Mouse (Mus musculus): ENCODE measurements around the gene Kbtbd4.
"Not testable (repeated sequence)": the region's sequence is repeated elsewhere in the genome, so short reads cannot be mapped to it uniquely, and the experiment has no call there.

Gene Kbtbd4

GRCm38 (mm10) chr2:90904076-90904855 is at the start of gene Kbtbd4, which contains the start of gene Ndufs3:
Gene Kbtbd4 (plus strand): TSS chr2:90904740.
Gene Ndufs3 (minus strand): TSS chr2:90904827.
- peak; percentile 72 to 88 for DNase-seq (ENCODE audit: low spot score in 2 of 2)

GRCm38 (mm10) chr2:90861486-90861885 is 43.1 kb upstream of the Kbtbd4 start:
- DNase-seq (ENCODE audit: low spot score in 2 of 2), result no peak

DNA sequence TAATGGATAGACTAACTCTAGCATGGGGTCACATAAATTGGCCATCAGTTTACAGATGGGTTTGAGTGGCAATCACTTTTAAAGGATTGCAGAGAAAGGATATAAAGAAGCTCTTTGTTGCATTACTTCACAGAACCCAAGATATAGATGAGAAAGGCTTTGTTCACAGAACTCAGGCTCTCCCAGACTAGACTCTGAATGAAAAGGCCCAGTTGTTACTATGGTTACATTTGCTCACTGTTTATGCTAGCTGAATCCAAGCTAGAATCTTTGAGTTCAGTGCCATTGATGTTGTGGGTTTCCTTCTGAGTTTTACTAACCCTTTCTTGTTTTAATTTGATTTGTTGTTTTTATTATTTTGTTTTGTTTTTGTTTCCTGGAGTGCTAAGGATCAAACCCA is 40.4 kb upstream of the Kbtbd4 start:
- no peak for DNase-seq (ENCODE audit: low spot score in 2 of 2)

DNA sequence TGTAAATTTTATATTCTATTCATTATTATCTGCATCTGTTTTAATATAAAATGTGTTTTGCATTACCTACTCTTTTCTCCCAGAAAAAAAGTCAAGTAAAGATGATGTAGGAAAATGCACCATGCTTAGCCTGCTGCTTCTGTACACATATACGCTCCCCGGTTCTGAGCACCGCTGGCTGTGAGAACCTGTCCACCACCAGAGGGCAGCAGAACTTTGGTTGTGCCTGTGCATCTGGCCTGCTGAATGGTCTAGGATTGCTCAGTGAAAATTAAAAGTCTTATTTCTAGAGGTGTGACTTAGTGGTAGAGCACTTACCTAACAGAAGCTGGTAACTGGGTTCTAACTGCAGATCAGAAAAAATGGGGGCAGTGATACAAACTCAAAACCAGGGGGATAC is 38.0 kb upstream of the Kbtbd4 start:
- peak; percentile 66 to 86 for DNase-seq (ENCODE audit: low spot score in 2 of 2)

- DNase-seq (ENCODE audit: low spot score in 2 of 2), result no peak
Measured at GRCm38 (mm10) chr2:90870136-90870601, 34.4 kb upstream of the Kbtbd4 start.

DNA sequence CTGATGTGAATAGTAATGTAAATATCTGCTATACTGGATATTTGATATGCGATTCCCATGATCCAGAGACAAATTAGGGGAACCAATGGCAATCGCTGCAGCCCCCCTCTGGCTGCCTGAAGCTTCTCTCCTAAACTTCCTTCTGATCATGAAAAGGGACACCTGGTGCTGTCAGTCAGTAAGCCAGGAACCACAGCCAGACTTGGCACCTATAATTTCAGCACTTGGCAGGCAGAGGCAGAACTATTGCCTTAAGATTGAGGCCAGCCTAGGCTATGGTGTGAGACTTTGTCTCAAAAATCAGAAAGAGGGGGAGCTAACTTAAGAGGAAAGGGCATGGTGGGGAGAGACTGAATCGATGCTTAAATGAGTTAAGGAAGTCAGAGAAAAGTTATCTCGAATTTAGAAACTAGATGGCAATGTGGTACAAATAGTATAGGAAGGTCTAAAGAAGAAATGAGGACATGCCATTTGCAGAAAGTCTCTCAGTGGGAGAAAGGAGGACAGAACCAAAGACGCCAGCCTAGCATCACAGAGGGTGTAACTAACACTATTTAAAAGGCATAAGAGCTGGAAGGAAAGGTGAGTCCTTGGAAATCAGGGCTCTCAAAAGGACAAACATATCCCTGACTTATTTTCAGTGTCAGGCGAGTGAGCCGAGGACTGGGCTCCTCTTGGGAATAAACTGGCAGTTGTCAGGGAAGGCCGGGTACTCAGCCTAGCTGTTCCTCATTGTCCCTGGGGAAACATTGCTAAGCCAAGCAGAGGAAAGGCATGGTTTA is 33.2 kb upstream of the Kbtbd4 start:
- DNase-seq (ENCODE audit: low spot score in 2 of 2), result no peak

DNA sequence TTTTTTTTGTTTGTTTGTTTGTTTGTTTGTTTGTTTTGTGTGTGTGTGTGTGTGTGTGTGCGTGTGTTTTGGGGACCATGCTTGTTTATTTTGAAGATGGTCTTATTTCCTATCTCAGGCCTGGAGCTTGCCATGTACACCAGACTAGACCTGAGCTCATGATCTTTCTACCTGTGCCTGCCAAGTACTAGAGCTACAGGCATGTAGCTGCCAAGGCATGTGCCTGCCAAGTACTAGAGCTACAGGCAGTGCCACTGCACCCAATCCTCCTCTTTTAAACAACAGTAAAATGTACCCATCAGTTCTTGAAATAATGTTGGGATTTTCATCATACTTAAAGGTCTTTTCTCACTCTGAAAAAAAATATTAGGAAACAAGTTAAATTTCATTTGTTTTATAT is 30.5 kb upstream of the Kbtbd4 start:
- no peak for DNase-seq (ENCODE audit: low spot score in 2 of 2)

DNA sequence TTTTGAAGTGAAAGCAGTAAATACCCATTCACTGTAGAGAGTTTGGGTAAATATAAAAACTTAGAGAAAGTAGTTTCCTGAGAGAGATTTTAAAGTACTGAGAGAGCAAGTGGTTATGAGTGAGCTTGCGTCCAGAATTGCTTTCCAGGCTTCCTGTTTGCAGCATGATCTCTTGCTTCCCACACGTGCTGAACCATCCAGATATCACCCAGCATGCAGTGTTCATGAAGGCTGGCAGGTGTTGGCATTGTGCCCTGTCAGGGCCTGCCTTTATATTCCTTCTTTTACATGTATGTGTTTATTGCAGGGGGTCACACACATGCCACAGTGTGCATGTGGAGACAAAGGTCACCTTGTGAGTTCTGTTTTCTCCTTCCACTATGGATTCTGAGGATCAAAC is 29.3 kb upstream of the Kbtbd4 start:
- no peak for DNase-seq (ENCODE audit: low spot score in 2 of 2)

DNA sequence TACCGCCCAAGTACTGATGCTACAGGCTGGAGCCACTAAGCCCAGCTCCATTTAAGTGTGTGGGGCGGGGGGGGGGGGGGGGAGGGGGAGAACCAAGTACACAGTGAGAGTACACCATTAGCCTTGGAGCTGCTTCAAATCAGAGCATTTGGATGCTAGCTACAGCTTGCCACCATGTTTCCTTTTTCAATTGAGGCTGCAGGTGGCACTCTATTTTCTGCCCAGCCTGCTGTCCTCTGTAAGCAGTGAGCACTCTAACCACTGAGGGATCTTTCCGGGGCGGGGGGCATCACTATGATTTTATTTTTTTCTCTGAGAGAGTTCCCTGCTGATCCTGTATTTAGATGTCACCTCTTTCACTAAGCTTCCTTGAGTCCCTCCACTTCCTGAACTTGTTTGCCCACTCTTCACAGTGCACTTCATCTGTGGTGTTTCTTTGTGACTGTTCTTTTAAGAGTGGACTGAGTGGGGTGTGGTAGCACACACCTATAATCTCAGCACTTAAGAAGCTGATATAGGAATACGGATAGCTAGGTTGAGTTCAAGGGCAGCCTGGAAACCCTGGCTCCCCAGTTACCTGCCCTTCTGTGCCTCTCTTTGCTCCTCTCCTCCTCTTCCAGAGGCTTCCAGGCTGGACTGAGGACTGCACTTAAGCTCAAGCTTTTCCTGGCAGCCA is 26.8 kb upstream of the Kbtbd4 start:
- DNase-seq (ENCODE audit: low spot score in 2 of 2), result no peak

DNA sequence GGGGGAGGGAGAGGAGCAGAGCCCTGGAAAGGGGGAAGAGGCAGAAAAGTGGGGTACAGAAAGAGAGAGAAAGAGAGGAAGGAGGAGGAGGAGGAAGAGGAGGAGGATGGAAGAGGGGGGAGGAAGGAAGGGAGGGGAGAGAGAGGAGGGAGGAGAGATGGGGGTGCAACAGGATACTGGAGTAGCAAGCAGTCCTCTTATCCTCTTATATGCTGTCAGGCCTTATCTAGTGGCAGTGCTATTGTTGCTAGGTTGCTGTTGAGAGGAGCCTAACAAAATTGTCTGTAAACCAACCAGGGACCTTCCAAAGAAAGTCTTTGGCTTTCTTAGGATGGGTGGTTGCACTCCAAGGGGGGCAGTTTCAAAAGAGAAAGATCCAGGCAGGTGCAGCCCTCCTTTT is 25.1 kb upstream of the Kbtbd4 start:
- DNase-seq (ENCODE audit: low spot score in 2 of 2), result no peak

- DNase-seq (ENCODE audit: low spot score in 2 of 2), result no peak
Measured at GRCm38 (mm10) chr2:90880144-90880785, 24.3 kb upstream of the Kbtbd4 start.

- no peak for DNase-seq (ENCODE audit: low spot score in 2 of 2)
Measured at GRCm38 (mm10) chr2:90881824-90882223, 22.7 kb upstream of the Kbtbd4 start.

DNA sequence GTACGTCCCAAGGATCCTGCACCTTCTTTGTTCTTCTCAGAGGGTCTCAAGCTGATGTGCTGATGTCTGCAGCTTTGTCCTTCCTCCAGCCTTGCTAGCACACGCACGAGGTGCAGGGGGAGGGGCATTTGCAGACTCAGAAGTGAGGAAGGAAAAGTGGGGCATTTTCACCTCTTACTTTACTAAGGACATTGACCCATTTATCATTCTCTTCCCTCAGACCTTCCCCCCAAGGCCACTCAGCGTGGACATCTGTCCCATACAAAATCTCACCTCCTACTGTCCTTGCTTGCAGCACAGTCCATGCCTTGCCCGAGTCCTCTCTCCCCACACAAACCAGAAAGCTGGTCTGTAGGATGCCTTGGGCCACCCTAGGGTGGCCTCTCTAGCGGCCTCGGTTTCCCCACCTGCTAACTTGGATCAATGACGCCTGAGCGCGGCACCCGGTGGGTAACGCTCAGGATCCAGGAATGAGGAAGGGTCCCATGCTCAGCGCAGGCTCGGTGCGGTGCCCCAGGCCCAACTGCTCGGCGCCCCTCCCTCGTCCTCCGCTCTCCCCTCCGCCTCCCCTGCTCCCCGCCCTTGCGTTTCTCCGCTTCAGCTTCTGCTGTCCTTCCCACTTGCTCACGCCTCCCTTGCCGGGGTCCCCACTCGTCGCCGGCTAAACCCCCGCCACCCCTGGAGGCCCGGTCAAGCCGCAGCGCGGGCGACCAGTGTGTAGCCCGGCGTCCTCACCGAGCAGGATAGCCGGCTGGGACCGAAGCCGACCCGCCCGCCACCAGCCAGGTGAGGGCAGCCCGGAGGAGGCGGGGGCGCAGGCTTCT is 19.1 kb upstream of the Kbtbd4 start, which contains the start of gene C1qtnf4:
C1qtnf4 (plus strand) TSS at position 643 of the 824 bp plus-strand sequence.
- peak; percentile 38 to 42 for DNase-seq (ENCODE audit: low spot score in 2 of 2)

GRCm38 (mm10) chr2:90886436-90886835 is 18.1 kb upstream of the Kbtbd4 start:
- no peak for DNase-seq (ENCODE audit: low spot score in 2 of 2)

GRCm38 (mm10) chr2:90887627-90888026 is 16.9 kb upstream of the Kbtbd4 start:
- DNase-seq (ENCODE audit: low spot score in 2 of 2), result no peak

DNA sequence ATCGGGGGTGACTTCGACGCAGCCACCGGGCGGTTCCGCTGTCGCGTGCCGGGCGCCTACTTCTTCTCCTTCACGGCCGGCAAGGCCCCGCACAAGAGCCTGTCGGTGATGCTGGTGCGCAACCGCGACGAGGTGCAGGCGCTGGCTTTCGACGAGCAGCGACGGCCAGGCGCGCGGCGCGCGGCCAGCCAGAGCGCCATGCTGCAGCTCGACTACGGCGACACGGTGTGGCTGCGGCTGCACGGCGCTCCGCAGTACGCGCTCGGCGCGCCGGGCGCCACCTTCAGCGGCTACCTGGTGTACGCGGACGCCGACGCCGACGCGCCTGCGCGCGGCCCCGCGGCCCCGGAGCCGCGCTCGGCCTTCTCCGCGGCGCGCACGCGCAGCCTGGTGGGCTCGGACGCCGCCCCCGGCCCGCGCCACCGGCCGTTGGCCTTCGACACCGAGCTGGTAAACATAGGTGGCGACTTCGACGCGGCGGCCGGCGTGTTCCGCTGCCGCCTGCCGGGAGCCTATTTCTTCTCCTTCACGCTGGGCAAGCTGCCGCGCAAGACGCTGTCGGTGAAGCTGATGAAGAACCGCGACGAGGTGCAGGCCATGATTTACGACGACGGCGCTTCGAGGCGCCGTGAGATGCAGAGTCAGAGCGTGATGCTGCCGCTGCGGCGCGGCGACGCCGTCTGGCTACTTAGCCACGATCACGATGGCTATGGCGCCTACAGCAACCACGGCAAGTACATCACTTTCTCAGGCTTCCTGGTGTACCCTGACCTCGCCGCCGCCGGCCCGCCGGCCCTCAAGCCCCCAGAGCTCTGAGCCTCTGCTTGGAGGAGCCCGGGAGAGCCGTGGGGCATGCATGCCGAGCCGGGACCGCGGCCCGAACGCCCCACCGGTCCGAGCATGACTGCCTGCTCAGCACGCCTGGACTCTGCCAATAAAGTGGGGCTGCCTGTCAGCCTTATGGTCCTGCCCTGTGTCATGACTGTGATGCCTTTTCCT is 14.7 kb upstream of the Kbtbd4 start:
- peak; percentile 34 to 57 for DNase-seq (ENCODE audit: low spot score in 2 of 2)

DNA sequence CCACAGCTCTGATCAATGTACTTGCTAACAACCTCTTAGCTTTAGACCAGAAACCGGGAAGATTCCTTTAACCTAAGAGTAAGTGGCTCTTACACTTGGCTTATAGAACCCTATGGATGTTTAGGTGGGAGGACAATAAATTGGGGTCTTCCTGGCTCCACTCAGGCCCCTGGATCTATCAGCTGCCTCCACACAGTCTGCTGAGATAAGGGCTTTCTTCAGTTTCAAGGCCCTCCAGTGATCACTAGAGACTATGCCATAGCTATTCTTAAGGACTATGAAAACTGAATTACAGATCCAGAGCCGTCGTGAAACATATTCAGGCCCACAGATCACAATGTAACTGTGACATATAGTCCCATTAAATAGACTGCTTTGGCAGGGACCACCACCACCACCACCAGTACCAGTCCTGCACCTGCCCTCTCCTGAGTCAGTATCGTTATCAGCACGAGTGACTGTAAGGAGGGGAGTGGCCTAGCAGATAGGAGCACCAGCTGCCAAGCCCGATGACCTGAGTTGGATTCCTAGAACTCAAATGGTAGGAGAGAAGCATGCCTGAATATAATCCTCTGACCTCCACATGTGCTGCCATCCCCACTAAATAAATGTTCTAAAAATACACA is 10.8 kb upstream of the Kbtbd4 start:
- no peak for DNase-seq (ENCODE audit: low spot score in 2 of 2)

- DNase-seq (ENCODE audit: low spot score in 2 of 2), result not testable (repeated sequence)
Measured at GRCm38 (mm10) chr2:90894299-90894677, 10.3 kb upstream of the Kbtbd4 start.

DNA sequence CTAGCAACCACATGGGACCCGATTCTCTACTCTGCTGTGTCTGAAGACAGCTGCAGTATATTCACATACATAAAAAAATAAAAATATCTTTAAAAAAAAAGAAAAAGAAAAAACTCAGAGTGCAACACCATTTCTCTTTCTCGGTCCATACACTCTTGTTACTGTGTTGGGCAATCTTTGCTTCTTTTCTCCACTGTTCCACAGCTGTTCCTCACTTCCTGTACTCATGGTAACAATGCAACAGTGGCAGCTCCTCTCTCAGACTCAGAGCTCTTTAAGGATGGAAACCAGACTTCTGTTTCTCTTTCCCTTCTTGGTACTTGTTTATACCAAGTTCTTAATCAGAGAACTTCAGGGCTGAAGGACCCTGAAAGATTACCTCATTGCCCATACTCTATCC is 1.1 kb upstream of the Kbtbd4 start:
- DNase-seq (ENCODE audit: low spot score in 2 of 2), result no peak

Data from cerebellum, postnatal 4 days (tissue).